Mouse (Mus musculus): ENCODE measurements around the gene Casc1. TPM values are rescaled to one million over a fixed set of nuclear protein-coding genes. Genes with fewer than 3 reads are reported as not detected.

The Casc1 gene
- total RNA-seq (2021), result 1 to 10 TPM; 1.2 to 1.9 TPM

- peak; percentile 97 to 99 for DNase-seq
Measured at GRCm38 (mm10) chr6:145210816-145211338, at the start of gene Casc1, which contains the start of gene Etfrf1. Gene Casc1, minus strand, starts transcription at chr6:145211005. Gene Etfrf1, plus strand, starts transcription at chr6:145211134.

GRCm38 (mm10) chr6:145256701-145257073 lies 45.9 kb upstream of the Casc1 start:
- DNase-seq, result no peak

GRCm38 (mm10) chr6:145255952-145256700 lies 45.3 kb upstream of the Casc1 start:
- DNase-seq, result no peak

- DNase-seq, result peak; percentile 11 to 23
Measured at GRCm38 (mm10) chr6:145250820-145251219, 40.0 kb upstream of the Casc1 start.

DNA sequence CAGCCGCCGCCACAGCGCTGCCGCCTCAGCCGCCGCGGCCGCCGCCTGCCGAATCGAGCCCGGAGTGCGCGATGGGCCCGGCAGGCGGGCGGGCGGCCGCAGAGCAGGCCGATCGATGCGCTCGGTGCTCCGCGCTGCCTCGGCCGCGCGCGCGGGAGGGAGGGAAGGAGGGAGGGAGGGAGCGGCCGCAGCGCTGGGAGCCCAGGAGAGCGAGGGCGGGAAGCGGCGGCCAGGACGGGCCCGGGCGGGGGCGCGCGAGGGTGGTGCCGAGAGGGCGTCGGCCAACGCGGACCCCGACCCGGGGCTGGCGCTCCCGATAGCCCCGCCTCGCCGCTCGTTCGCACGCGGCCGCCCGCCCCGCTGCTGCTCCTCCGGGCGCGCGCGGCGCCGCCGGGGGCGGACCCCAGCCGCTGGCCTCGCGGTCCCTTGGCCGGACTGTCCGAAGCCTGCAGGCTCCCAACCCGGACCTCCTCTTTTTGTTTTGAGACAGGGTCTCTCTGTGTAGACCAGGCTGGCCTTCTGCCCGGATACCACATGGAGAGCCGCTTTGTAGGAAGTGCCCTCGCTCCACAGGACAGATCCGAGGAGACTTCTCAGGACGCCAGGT lies 39.5 kb upstream of the Casc1 start, which contains the start of gene Kras:
TSS of gene Kras (minus strand) at position 55 of the 607 bp plus-strand sequence.
- peak; percentile 85 to 90 for DNase-seq

GRCm38 (mm10) chr6:145249291-145250184 lies 38.7 kb upstream of the Casc1 start:
- DNase-seq, result peak; percentile 46 to 50

DNA sequence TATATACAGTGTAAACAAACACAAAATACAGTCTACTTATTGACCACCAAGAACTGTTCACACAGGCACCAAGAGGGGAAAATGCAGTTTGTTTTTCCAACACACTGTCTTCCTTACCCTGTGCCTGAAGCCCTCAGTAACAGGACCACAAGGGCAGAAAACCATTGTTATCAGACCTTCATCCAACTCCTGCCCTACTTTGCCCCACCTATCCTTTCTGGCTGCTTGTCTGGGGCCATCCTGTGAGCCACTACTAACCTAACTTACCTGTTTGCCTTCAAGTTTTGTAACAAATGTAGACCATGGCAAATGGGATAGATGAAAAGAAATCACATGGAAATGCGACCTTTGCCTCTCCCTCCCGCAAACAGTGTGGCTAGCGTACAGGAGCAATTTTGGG lies 37.1 kb upstream of the Casc1 start:
- DNase-seq, result no peak

DNA sequence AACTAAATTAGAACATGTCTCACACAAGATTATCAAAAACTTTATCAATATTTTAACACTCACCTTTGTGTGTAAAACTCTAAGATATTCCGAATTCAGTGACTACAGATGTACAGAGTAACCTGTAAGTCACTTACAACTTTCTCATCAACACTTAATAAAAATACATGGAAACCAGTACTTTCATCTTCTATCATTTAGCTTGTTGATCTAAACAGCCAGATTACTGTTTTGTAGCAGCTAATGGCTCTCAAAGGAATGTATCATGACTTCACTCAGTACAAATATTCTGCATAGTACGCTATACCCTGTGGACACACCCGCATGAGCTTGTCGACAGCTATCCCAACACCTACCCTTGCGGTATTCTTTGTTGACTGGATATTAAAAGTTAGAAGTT lies 36.0 kb upstream of the Casc1 start:
- DNase-seq, result no peak

DNA sequence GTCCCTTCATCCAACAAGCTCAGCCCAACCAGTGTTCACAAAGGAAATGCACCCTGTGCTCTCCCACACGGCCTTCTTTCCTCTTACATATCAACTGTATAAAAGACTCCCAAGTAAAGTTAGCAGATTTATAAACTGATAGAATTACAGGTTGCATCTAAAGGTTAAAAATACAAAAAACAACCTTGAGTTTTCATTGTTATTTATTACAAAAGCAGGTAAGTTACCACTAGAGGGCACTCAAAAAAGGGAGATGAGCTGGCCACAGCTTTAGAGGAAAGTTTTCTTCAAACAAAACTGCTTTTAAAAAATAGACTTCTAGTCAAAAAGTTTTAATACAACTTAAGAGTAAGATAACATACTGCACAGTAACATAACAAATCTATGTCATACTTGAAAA lies 31.7 kb upstream of the Casc1 start:
- DNase-seq, result no peak

- DNase-seq, result no peak
Measured at GRCm38 (mm10) chr6:145240285-145240684, 29.5 kb upstream of the Casc1 start.

DNA sequence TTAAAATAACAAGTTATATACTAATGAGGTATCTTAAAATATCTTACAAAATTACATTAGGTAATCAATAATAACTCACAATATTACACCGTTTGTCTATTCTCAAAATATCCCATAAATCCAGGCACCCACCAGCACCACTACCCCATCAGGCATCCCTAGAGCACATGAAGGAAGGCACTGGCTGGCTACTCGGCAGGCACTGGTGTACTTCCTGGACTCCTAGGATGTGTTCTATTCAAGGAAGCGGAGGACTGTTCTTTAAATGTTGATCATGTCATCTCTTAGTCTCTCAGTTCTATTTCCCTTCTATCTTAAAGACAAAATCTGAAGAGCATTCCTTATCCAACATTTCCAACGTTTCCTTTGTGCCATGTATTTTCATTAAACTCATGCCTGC lies 26.3 kb upstream of the Casc1 start:
- DNase-seq, result no peak

GRCm38 (mm10) chr6:145235367-145235766 lies 24.6 kb upstream of the Casc1 start:
- DNase-seq, result no peak

GRCm38 (mm10) chr6:145234391-145234790 lies 23.6 kb upstream of the Casc1 start:
- DNase-seq, result no peak

DNA sequence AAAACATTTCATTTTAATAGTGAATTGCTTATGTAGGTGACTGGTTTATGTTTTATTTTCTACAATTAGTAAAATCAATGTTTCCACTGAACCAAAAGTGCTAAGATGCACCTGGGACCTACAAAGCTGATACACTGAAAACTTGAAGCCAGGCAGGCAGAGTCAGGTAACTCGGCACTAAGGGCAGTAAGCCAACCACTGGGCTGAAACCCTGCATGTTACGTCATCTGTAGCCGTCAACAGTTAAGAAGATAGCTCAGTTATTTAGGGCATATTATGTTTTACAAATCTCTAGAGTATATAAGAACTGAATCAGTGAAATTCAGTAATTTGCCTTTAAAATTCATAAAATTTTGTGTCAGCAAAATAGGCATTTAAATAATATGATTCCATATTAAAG lies 15.5 kb upstream of the Casc1 start:
- DNase-seq, result no peak

DNA sequence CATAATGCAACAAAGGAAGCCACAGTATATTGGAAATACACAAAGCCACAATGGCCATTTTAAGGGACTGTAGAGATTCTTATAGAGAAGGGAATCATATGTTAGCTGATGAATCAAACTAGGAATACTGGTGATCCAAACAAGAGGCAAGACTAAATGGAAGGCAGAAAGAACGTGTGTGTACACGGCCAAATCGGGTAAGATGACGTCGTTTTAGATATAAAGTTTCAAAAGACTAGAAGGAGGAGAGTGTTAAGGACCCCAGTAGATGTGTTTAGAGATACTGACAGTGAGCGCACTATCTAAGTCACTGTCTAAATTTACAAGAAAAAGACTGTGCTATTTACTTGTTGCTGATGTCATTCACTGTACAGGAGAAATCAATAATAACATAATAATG lies 13.4 kb upstream of the Casc1 start:
- DNase-seq, result no peak

DNA sequence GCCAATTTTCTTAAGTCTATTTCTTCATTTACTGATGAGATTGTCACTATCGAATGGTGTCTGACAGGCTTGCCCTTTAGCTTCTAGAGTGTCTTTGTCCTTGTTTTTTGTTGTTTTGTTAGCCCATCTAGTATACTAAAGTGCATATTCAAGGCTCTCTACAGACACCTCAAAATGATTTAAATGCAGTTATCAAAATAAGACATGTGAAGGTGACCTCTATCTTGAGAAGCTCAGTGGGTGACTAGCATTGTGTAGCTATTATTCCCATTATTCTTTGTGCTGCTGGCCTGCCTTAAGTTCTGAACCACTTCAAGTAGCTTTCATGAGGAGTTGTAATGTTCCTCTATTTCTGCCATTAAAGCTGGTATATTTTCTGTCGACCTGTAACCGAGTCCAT lies 5.0 kb upstream of the Casc1 start:
- no peak for DNase-seq

GRCm38 (mm10) chr6:145213916-145214315 lies 3.1 kb upstream of the Casc1 start:
- no peak for DNase-seq

- DNase-seq, result no peak
Measured at GRCm38 (mm10) chr6:145211376-145212305, 836 bp upstream of the Casc1 start.

DNA sequence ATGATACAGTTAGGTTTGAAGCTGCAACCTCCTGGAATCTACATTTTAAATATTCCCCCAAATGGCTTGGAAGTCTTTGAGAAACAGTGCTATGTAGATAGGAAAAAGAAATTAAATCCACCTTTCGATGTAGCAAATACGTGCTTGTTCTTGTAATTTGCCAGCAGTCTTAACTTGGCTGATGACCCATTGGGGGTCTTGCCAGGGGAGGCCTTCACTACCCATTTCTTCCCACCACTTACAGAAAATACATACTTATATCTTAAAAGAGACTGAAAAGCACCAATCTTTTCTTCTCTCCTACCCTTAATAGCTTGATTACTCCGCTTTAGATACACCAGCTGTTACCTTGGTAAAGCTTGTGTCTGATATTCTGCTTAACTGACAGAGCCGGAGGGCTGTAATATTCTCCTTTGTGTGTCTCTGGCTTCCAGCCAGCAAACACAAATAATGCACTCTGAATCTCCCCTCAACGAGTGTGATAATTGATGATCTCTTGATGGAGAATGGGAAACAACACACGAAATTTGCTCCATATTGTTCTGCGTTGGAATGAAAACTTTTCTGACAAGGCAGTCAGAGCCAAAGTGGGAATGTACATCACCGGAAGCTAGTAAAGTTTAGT lies 637 bp downstream of the Casc1 start:
- DNase-seq, result no peak

DNA sequence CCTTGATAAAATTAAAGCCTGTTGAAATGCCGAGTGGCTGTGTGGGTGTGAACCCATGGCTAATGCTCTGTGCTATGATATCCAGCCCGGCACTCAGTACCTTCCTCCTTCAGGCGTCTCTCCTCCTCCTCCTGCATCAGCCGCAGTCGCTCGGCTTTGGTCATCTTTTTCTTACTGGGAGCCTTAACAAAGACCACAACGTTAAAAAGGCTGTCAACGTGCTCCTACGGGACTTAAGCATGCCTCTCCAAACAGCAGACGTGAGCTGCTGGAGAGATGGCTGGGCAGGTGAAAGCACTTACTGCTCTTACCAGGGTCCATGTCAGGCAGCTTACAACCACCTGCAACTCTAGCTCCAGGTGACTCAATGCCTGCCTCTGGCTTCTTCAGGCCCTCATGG lies 5.7 kb downstream of the Casc1 start:
- DNase-seq, result no peak

- no peak for DNase-seq
Measured at GRCm38 (mm10) chr6:145204440-145204839, 6.4 kb downstream of the Casc1 start.

Data from layer of hippocampus, postnatal 36 days (tissue).